Mouse (Mus musculus): Measurements from ENCODE around the gene Smim11.
A peak's percentile ranks its signal among the peaks of the same experiment; 100 is the strongest.

The Smim11 gene

DNA sequence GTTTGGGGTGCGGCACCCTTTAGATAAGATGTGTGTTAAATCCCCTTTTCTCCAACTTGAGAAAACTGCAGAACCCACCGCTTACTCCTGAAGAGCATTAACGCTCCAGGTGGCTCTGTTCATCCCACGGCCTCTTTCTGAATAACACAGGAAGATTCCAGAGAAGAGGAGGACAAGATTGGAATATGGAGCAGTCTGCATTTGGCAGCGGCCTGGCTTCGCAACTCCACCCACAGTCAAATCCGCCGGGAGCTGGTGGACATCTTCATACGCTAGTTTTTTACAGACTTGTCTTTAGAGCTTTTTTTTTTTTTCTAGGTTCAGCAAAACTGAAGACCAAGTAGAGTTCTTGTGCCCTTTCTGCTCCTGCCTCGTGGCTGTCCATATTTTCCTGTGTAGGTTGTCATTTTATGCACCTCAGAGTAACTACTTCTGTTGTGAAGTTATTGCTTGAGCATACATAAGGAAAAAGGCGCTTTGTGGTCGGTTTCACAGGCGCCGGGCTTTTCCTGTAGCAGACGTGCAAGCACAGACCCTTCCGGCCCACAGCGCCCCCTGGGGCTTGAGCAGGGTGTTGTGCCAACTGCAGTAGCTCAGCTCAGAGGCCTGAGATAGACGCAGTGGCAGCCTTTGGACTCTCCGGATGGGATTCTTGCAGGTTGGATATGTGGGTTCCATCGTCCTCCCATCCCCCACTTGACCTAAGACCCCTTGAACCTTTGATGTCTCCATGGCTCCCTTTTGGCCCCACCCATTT is 18.4 kb downstream of the Smim11 start:
- peak; percentile 36 to 72 for DNase-seq (ENCODE audit: low spot score in 2 of 2)

DNA sequence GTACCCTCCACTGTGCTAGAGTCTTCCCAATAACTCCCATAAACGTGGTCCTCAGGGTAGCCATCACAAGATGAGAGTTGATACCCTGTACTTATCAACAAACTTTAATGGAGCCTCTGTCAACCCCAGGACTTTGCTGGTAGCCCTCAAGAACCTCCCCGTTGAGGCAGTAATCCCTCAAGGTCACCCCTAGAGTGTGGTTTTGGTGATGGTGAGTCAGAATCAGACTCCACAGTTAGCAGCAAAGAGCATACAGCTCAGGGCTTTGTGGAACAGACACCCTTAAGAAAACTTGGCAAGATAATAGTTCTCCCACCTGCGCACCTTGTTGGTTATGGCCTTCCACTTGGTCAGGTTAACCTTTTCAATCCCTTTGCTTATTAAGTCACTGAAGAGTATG is 19.3 kb downstream of the Smim11 start:
- no peak for DNase-seq (ENCODE audit: low spot score in 2 of 2)

DNA sequence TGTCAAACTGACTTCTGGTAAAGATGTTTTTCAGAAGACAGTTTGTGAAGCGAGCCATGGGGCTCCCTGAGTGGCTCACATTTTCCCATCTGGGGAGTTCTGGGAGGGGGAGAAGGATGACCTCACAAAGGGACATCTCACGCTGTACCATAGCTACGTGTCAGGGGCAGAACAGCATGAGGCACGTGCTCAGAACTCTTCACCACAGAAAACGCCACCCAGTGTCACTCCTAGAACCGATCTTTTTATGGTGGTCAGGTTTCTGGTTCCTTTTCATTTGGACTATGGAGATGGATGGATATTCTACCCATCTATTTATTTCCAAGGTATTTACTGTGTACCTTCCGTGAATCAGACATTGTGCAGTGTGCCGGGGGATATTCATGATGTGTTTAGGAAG is 20.3 kb downstream of the Smim11 start, which contains the start of gene Fam243:
Fam243 (minus strand) TSS at position 101 of the 400 bp plus-strand sequence.
- DNase-seq (ENCODE audit: low spot score in 2 of 2) = no peak

DNA sequence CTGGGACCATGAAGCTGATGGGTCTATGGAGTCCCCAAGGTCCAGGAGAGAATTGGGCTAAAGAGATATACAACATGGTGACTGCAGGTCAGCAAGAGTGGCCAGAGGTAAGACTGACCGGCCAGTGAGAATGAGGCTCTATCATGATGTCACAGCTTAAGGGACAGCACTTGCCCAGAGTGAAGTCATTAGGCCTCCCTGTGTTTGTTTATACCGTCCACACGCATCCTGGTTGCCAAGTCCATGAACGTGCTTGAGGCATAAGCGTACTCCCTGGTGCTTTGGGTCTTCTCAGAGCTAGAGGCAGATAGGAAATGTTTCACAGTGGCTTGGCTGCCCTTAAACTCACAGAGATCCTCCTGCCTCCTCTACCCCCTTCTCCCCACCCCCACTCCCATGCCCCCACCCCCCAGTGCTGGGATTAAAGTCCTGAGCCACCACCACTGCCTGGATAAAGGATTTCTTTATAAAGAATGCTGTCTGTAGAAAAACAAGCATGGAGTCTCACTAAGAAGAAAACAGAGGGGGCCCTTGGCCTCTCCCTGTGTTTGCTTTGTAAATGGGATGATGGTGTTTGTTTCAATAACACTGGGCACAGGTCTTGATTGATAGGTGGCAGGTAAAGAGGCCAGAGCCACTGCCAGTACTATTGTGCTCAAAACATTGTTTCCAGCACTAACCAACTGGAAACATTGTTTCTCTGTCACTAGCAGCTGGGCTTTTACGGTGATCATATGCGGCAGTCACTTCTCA is 23.4 kb downstream of the Smim11 start:
- no peak for DNase-seq (ENCODE audit: low spot score in 2 of 2)

DNA sequence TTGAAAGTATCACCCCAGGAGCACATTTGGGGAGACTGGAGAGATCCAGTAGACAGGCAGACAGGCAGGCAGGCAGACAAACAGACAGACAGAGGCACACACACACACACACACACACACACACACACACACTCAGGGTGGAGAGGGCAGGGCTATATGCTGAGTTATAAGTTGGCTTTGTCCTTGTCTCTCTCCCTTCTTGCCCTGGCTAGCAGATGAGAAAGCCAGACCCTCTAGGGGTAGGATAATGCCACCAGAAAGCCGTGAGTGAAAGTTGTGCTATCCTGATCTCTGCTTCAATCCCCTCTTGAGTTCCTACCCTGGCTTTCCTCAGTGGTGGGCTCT is 23.9 kb downstream of the Smim11 start:
- DNase-seq (ENCODE audit: low spot score in 2 of 2) = no peak

DNA sequence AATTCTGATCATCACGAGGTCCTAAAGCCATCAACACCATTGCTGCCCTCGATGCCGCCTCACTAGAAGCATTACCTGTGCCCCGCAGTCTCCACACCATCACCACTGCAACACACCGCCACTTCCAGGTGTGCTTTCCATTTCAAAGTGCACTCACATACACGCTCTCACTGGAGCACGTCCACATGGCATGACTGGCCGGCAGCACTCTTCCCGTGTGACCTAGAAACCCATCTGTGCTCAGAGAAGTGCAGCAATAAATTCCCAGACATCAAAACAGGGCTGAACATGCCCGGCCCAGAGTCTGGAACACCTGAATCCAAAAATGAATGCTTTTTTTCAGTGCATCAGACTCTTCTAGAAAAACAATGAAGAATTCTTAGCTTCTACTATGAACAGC is 26.8 kb downstream of the Smim11 start:
- no peak for DNase-seq (ENCODE audit: low spot score in 2 of 2)

DNA sequence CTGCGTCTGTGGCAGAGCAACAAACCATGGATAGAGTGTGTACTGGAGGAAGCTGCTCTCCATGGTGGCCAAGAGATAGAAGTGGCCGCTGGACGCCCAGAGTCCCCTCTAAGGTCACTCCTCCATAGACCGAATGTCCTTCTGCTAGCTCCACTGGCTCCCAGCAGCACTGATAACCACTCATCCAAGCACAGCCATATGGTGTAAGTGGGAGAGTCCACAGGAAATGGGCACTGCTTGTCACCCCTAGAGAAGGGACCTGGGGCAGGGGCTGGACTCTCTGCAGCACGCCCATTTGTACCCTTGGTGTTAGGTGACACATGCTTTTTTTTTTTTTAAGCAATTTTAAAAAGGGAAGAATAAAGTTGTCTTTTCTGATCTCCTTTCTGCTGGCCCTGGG is 29.9 kb downstream of the Smim11 start:
- no peak for DNase-seq (ENCODE audit: low spot score in 2 of 2)

DNA sequence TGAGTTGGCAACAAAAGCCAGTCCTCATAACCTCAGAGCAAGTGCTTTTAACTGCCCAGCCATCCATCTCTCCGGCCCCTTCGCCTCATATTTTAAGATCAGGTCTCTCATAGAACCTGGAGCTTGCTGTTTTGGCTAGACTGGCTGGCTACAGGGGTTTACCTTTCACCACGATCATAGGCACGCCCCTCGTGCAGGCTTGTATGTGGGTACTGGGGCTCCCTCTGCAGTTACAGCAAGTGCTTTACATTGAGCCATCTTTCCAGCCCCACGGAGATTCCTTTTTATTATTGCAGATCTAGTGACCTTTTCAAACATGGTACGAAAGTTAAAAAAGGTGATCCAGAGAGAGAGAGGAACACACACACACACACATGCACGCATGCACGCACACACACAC is 33.5 kb downstream of the Smim11 start:
- DNase-seq (ENCODE audit: low spot score in 2 of 2) = no peak

DNA sequence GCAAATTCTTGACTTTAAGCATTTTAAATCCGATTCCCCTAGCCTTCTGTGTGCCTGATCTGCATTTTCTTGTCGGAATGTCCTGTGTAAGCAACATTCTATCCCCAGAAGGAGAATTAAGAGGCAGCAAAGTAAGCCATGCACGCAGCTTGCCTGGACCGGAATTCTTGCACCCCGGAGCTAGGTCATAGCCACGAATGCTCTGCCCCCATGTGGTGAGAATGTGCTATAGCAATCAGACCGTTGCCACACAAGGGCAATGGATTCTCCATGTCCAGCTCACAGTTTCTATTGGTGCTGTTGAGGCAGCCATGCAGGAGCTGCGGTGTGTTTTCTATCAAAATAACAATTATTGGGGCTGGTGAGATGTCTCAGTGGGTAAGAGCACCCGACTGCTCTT is 35.2 kb downstream of the Smim11 start:
- peak; percentile 66 to 81 for DNase-seq (ENCODE audit: low spot score in 2 of 2)

DNA sequence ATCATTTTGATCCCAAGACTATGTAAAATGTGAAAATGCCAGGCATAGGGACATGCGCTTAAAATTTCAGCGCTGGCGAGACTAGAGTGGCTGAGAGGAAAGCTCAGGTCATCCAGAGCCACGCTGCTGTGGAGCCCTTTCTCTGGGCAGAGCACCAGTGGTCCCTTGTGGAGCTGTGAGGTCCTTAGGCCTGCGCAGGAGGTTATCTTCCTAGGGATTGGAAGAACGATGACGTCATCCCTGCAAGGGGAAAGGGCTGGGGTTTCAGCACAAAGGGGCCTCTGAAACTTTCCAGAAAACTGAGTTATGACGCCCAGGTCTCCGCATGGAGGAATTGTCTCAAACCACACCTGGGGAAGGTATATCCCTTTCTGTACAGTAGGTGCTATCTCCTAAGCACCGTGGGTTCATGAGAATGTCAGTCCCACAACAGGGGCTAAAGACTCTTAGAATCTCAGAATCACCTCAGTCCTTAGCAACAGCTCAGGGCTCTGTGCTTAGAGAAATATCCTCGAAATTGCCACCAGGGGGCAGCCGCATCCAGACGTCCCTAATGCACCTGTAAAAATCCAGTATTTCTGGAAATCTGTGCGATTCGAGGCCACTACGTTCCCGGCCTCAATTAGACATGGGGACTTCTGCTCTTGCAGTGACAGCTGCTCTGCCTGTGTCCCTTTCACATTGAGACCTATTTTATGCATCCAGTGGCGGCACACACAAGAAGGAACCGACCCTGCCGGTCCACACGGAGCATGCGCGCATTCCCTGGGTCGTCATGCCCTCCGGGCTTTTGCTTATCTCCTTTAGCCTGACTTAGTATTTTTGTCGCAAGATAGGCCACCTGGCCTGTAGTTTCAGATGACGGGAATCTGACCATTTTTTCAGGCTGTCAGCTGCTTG is 39.8 kb downstream of the Smim11 start:
- DNase-seq (ENCODE audit: low spot score in 2 of 2) = peak; percentile 36 to 67

DNA sequence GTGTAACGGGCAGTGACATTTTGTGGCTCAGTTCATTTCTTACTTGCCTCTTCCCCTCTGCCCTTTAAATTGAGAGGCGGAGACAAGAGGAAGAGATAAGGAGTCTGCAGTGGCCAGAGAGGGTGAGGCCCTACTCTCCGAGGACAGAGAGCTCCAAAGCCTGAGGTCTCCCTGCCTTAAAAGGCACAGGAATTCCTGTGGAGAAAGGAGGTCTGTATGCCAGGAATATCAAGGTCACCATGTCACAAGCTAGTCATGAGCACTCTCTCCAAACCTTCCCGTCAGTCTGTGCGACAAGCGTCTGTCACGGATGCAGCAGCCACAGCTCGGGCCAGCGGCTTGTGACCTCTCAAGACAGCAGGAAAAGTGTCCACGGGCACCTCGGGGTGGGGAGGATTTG is 44.1 kb downstream of the Smim11 start:
- DNase-seq (ENCODE audit: low spot score in 2 of 2) = no peak

DNA sequence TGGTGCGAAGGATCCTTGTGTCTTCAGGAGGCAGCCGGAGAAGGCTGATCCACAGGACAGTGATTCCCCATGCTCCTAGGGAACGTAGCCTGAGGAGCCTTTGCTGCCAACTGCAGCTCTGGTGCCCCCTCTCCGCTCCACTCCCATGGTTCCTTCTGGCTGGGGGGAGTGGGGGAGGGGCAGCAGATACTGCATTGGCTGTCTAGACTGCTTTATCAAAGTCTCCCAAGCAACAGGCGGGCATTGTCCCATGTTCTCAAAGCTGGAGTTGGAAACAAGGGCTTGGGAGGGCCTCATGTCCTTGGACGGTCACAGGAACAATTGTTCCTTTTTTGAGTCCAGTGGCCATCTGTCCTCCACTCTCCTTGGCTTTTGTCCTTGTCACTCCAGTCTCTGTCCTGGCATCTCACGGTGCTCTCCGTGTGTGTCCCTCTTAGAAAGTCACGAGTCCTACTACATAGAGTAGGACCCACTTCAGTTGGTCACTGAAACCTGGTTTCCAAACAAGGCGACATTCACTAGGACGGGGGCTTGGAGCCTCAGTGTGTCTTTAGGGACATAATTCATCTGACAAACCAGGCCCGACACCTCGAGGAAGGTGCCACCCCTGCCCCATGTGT is 45.3 kb downstream of the Smim11 start:
- DNase-seq (ENCODE audit: low spot score in 2 of 2) = peak in 1 of 2 experiments; percentile 57

DNA sequence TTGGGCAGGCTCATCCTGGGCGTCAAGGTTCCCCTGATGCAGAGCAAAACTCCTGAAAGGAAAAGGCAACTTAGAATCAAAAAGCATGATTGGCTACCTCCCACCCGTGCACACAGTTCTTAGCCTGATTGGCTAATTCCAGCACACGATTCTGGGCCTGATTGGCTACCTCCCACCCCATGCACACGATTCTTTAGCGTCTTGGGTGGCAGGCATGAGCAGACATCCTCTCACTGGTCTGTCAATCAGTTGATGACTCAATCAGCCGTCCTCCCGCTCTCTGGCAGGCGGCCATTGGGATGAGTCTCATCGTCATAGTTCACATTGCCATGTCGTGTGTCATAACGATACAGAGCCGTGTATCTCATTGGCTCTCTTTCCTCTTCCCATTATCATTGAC is 47.9 kb downstream of the Smim11 start:
- no peak for DNase-seq (ENCODE audit: low spot score in 2 of 2)

DNA sequence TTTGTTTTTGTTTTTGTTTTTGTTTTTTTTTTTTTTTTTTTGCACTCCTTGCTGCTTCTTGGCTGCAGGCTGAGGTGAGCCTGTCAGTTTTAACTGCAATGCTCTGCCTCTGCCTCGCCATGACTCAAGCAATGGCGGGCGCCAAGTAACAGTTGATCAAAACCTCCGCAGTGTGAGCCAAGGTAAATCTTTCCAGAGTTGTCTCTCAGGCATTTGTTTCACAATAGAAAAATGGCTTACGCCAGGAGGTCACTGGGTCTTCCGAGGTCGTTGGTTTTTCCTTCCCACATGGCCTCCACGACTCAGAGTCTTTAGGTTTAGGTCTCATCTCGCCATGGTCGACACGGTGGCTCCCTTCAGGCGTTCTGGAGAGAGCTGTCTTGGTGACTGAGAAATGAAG is 52.2 kb downstream of the Smim11 start:
- no peak for DNase-seq (ENCODE audit: low spot score in 2 of 2)

DNA sequence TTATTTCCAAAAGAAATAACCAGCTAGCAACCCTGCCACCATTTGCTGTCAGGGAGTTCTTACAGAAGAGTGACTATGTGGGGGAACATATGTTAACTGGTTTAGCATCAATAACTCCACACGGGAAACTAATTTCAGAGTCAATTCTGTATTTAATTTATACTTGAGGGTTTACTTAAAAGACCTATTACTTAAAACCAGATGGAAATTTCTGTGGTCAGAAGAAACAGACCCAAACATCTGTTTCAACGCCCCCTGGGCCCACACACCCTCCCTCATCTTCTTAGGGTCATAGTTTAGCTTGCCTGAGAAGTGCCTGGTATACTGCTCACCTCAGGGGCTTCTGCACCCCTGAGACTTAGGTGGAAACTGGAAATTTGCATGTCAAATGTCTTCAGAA is 52.8 kb downstream of the Smim11 start:
- no peak for DNase-seq (ENCODE audit: low spot score in 2 of 2)

DNA sequence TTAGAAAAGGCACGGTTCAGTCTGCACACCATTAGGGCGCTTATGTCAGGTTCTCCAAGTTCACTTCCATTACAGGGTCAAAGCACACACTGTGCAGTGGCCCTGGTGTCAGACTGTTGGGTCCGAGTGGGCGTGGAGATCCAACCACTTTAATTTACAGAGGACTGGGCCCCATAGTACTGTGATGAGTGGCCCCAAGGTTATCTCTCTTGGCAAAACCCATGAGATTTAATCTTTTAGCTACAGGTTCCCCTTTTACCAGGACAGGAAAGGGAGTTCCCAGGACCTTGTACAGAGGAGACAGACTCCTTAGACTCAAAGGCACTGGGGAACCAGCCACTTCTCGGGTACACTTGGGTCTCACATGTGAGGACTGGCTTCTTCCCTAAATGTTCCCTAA is 54.3 kb downstream of the Smim11 start:
- no peak for DNase-seq (ENCODE audit: low spot score in 2 of 2)

DNA sequence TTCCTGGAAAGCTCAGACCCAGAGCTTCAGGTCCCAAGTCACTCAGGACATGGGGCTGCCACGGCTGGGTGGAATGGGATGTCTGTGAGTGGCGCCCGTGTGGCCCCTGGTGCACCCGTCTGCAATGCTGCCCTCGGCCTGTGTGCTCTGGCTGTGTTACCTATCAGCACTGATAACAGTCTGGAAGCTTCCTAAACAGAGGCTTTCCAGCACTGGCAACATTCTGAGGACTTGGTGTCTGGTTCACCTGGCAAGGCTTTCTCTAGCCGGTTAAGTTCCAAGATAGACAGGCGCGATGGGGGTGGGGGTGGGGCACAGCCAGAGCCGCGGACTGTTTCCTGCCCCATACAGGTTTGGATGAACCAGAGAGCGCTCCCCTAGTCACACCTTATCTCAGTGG is 54.9 kb downstream of the Smim11 start:
- DNase-seq (ENCODE audit: low spot score in 2 of 2) = no peak

DNA sequence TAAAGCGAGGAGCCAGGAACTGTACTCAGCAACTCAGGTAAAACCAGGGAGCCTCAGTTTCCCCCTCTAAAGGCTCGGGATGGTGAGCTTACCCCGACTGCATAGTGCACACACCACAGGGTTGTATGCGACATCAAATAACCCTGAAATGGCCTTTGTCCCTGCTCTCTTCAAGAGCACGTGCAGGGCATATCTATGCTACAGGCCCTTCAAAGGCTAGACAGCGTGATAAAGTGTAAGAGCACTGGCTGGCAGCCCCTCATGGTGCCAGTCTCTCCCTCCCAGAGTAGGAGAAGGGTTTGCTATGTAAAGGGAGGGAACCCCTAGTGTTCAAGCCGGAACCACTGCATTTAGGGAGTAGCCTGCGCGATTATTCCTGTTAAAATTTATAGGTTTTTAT is 55.9 kb downstream of the Smim11 start:
- no peak for DNase-seq (ENCODE audit: low spot score in 2 of 2)

DNA sequence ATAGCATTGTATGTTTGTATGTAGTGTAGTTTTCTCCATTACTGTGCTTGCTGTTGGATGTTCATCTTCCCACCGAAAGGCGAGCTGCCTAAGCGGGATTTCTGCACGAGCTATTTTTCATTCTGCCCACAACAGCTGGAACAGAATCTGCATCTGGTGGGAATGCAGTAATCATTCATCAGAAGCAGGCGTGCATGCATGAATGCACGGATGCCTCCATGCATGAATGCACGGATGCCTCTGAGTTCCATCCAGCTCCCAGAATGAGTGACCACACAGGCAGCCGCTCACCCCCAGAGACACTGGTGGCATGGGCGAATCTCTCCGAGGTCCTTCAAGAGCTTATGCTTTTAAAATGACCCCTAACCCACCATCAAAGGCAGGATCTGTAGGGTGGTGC is 56.5 kb downstream of the Smim11 start:
- DNase-seq (ENCODE audit: low spot score in 2 of 2) = no peak

DNA sequence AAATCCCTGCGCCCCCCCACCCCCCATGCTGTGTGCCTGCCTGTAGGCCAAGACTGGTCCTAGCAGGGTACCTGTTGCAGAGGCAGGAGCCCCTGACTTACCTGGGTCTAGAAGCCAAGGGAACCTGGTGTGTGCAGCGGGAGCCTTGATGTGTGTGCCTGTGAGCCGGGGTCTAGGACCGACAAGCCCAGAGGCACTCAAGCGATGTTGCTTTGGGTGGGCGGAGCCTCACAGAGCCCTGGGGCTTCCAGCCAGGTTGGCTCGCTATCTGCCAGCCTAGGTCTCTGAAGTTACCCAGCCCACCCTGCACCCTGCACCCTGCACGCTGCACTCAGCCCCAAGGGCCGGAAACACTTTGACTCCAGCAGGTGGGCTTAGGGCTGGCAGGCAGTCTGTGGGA is 57.6 kb downstream of the Smim11 start:
- no peak for DNase-seq (ENCODE audit: low spot score in 2 of 2)

DNA sequence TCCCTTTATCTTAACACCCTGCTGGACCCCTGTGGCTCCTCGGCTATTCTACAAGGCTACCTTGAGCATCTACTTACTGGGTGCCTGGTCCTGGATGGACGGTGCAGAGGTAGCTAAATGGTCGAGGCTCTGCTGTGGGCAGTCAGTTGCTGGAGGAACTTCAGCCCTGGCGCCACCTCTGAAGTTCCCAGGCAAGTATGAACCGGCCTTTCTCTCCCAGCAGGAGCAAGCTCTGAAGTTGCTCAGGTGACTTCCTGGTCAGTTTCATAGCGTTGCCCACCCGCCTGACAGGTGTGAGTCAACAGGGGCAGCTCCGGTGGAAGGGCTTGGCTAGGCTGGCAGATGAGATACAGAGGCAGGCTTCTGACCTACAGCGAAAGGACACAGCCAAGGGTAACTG is 58.1 kb downstream of the Smim11 start, which contains the start of gene Kcne1:
Kcne1 (minus strand) TSS at position 240 of the 400 bp plus-strand sequence.
- DNase-seq (ENCODE audit: low spot score in 2 of 2) = no peak

DNA sequence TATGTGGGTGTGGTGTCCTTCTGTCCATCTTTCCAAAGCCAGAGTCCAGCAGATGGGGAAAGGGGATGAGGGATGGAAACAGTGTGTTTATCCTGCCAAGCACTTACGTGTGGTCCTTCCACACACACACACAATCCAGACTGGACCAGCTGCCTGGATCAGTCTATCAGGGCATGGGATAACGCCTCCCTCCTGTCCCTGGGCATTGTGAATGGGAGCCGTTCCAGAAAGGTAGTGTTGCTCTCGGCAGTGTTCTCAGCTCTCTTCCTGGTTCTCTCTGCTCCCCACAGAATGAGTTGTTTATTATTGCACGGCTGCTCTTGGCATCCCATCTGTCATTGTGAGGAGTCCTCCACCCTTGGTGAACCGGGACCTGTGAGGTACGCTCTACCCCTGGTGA is 59.6 kb downstream of the Smim11 start:
- no peak for DNase-seq (ENCODE audit: low spot score in 2 of 2)

All from urinary bladder, postnatal 4 days (tissue).